In the genomic region with DNA sequence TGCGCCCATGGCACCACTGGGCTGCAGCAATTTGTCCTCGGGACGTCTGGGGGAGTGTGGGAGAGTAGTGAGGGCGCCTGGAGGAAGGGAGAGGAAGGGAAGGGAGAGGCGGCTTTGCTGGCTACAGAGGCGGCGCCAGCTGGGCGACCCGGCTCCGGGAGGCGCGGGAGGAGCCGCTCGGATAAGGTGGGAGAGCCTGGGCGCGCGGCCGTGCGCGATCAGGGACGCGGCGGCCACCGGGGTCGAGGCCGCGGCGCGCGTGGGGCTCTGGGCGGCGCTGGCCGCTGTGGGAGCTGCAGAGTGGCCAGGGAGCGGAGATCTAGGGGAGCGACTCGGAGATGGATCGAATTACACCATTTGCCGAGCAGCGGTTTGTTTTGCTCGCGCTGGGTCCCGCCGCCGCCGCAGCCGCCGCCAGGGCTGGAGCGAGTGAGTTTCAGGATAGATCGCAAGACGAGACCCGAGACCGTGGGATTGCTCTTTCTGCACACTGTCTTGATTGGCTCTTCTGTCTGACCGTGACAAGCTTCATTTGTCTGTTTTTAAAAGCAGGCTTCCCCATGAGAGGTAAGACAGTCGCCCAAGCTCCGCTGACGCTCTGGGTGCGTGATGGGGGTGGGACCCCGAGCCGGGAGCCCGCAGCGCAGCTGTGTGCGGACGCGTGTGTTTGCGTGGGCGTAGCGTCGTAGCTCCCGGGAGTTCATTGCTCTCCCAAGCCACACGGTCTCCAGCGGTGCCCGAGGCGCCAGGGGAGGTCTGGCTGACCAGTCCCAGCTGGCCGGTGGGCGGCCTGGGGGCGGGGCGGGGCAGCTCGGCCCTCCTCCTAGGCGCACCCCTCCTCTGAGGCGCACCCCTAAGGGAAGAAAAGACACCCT, we compare ENCODE assay signal across 8 mouse cellular contexts.
DNase-seq lines count a peak whose midpoint lies in the region; ATAC-seq and TF ChIP-seq lines count a peak whose summit lies in the region.

No protein-coding gene starts in this region.

- H3K9ac ChIP-seq in hindbrain, embryonic 13.5 days = peak overlapping the region; percentile 92
- peak overlapping the region; percentile 73 for H3K9ac ChIP-seq in lung, postnatal 0 days (replicated peaks; ENCODE audit: low read depth)

- no peaks in the 10 kb centered on the region for H3K36me3 ChIP-seq in hindbrain, embryonic 13.5 days
- H3K36me3 ChIP-seq in lung, postnatal 0 days (ENCODE audit: insufficient read depth, low read length) = no peaks in the 10 kb centered on the region

- H3K4me3 ChIP-seq in hindbrain, embryonic 13.5 days = peak overlapping the region; percentile 82
- peak overlapping the region; percentile 76 for H3K4me3 ChIP-seq in lung, postnatal 0 days (ENCODE audit: low read depth, low read length)

- H3K27ac ChIP-seq in hindbrain, embryonic 13.5 days = peak overlapping the region; percentile 96
- H3K27ac ChIP-seq in lung, postnatal 0 days (ENCODE audit: low read length) = peak overlapping the region; percentile 92

- WGBS in hindbrain, embryonic 13.5 days = under 1% methylated on average over 78 of the region's 80 CpGs
- WGBS in lung, postnatal 0 days = 1% methylated on average over 51 of the region's 80 CpGs

- peak; percentile 34 for DNase-seq in WW6 (ENCODE audit: low read depth, low spot score)
- peak; percentile 80 to 81 for DNase-seq in cerebellum, postnatal 25 days
- DNase-seq in frontal cortex, postnatal 36 days (ENCODE audit: low spot score in 2 of 2) = peak; percentile 82 to 83
- peak; percentile 62 to 71 for DNase-seq in layer of hippocampus, postnatal 25 days (ENCODE audit: extremely low spot score in 1 of 2, low spot score in 1 of 2)
- DNase-seq in lung, postnatal 0 days (ENCODE audit: low spot score) = peak; percentile 85
- DNase-seq in ovary, postnatal 36 days (ENCODE audit: low spot score) = peak; percentile 87
- DNase-seq in urinary bladder, postnatal 10 days (ENCODE audit: low spot score) = peak; percentile 39

- TF ChIP-seq CTCF in lung, postnatal 0 days (IDR thresholded peaks at IDR 0.05) = peak; percentile 40

- no peak for TF ChIP-seq EP300 in lung, postnatal 0 days (IDR thresholded peaks at IDR 0.05)

- peak overlapping the region; percentile 77 for H3K4me2 ChIP-seq in hindbrain, embryonic 13.5 days
- peak overlapping the region; percentile 88 for H3K4me2 ChIP-seq in lung, postnatal 0 days (replicated peaks; ENCODE audit: low read depth, low read length)

- ATAC-seq in hindbrain, embryonic 13.5 days (ENCODE audit: low FRiP score) = peak; percentile 83
- peak; percentile 94 for ATAC-seq in lung, postnatal 0 days

- H3K4me1 ChIP-seq in hindbrain, embryonic 13.5 days (replicated peaks) = peaks cover 38% of the 10 kb centered on the region
- peaks cover 2% of the 10 kb centered on the region; the same call in 1 of the 2 replicates for H3K4me1 ChIP-seq in lung, postnatal 0 days (ENCODE audit: insufficient read depth, low read depth, low read length)

- peaks cover 3% of the 10 kb centered on the region; the same call in 1 of the 2 replicates for H3K27me3 ChIP-seq in hindbrain, embryonic 13.5 days
- H3K27me3 ChIP-seq in lung, postnatal 0 days (replicated peaks; ENCODE audit: insufficient read depth, low read length) = no peaks in the 10 kb centered on the region

- H3K9me3 ChIP-seq in hindbrain, embryonic 13.5 days = no peaks in the 10 kb centered on the region
- no peaks in the 10 kb centered on the region for H3K9me3 ChIP-seq in lung, postnatal 0 days (ENCODE audit: low read length)

Comparison
In these comparisons a context has a peak if more than half of its experiments do, and no peak if none do; other contexts are left out.
1. Peak in every context shown above with its lines: DNase-seq, ATAC-seq, H3K4me3 ChIP-seq and H3K27ac ChIP-seq.
2. DNase-seq: peak in every context shown above with its lines; median percentile 87 in ovary, postnatal 36 days; 85 in lung, postnatal 0 days; 82 in frontal cortex, postnatal 36 days; 80 in cerebellum, postnatal 25 days; 66 in layer of hippocampus, postnatal 25 days; 39 in urinary bladder, postnatal 10 days; 34 in WW6.